Mouse (Mus musculus): ENCODE data around the gene Lmod2. TPM values are rescaled to one million over a fixed set of nuclear protein-coding genes. Genes with fewer than 3 reads are reported as not detected.

Lmod2 gene
- polyA plus RNA-seq, 1 experiment from 2014 or later, result not detected

DNA sequence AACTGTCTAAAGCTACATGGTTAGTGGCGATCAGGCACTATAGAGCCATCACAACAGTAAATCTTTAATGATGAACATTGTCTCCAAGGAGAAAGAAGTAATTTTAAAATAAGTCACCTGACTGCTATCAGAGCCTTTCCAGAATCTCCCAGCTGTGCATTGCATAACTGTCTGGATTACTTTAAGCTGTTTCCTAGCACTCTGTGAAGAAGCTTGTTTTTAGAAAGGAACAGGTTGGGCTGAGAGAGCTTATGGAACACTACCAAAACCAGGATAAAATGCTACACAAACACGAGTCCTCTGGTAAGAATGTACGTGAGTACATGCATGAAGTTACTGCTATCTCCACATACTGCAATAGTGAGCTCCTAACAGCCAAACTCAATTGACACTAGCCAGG, 53.2 kb downstream of the Lmod2 start:
- H3K4me3 ChIP-seq, result no peak overlapping the region
- WGBS, result 91% methylated on average over 3 of the region's 3 CpGs
- no peaks in the 10 kb centered on the region for H3K9me3 ChIP-seq (replicated peaks)
- no peak overlapping the region for H3K4me2 ChIP-seq (replicated peaks)
- H3K27ac ChIP-seq, result no peak overlapping the region
- ATAC-seq (ENCODE audit: low FRiP score), result no peak
- H3K36me3 ChIP-seq, result no peaks in the 10 kb centered on the region
- no peaks in the 10 kb centered on the region for H3K27me3 ChIP-seq
- no peaks in the 10 kb centered on the region for H3K4me1 ChIP-seq
- H3K9ac ChIP-seq, result no peak overlapping the region

GRCm38 (mm10) chr6:24651538-24651937, 54.0 kb downstream of the Lmod2 start:
- Histone ChIP-seq H3K4me1 (no peaks in the 10 kb centered on the region), H3K9ac (no peak overlapping the region), H3K4me3 (no peak overlapping the region), H3K36me3 (no peaks in the 10 kb centered on the region), H3K4me2 (replicated peaks) (no peak overlapping the region), H3K27me3 (no peaks in the 10 kb centered on the region), H3K9me3 (replicated peaks) (no peaks in the 10 kb centered on the region), H3K27ac (no peak overlapping the region)
- ATAC-seq (ENCODE audit: low FRiP score), result no peak
- WGBS, result 69% methylated on average over 7 of the region's 7 CpGs

Other genes starting within 250 kb of the Lmod2 start
- gene Iqub, start 82.7 kb upstream of the Lmod2 start, polyA plus RNA-seq (2016; fragmentation: Nextera tagmentation; extraction: Ambion mirVana), result 2.6 and 2.8 TPM in 2 replicates
- 326 TPM in 2 replicates for gene Ndufa5, start 69.7 kb upstream of the Lmod2 start, polyA plus RNA-seq (2016; fragmentation: Nextera tagmentation; extraction: Ambion mirVana)
- 0.08 TPM in 1 of 2 replicates, not detected in the other for gene Asb15, start 69.6 kb upstream of the Lmod2 start, polyA plus RNA-seq (2016; fragmentation: Nextera tagmentation; extraction: Ambion mirVana)
- 78.9 and 82.3 TPM in 2 replicates for gene Wasl, start 67.2 kb downstream of the Lmod2 start, polyA plus RNA-seq (2016; fragmentation: Nextera tagmentation; extraction: Ambion mirVana)
- gene Hyal6, start 135.5 kb downstream of the Lmod2 start, polyA plus RNA-seq (2016; fragmentation: Nextera tagmentation; extraction: Ambion mirVana), result not detected in 2 replicates
- gene Hyal4, start 150.6 kb downstream of the Lmod2 start, polyA plus RNA-seq (2016; fragmentation: Nextera tagmentation; extraction: Ambion mirVana), result not detected in 2 replicates
- gene Spam1, start 193.4 kb downstream of the Lmod2 start, polyA plus RNA-seq (2016; fragmentation: Nextera tagmentation; extraction: Ambion mirVana), result not detected in 2 replicates

Measured in hindbrain, embryonic 12.5 days (tissue).